Mouse (Mus musculus) MEL (cell line): Measurements from ENCODE around the gene Tex22. TPM values are rescaled to one million over a fixed set of nuclear protein-coding genes. Genes with fewer than 3 reads are reported as not detected.

Experiments
- DNase-seq: peaks from one replicate; pipeline ENCODE4 v3.0.0; 2011; ENCODE audit warnings: low read depth, low spot score
- H3K27ac ChIP-seq: 2 replicates; pipeline ENCODE4 v1.5.1; 2012; ENCODE audit warnings: low read depth, mild to moderate bottlenecking, control low read depth, low read length, moderate library complexity; ENCODE audit not compliant: control insufficient read depth
- H3K27me3 ChIP-seq, 2 experiments: fragments of 150-350 bp in 1 of 2; sonication (generic) in 1 of 2; 2 replicates each; pipeline ENCODE4 v1.6.1; 2012; ENCODE audit warnings: low read length in 2 of 2, mild to moderate bottlenecking in 2 of 2, improper control_type of control experiment in 1 of 2, moderate library complexity in 1 of 2; ENCODE audit not compliant: insufficient read depth in 2 of 2, control insufficient read depth in 1 of 2
- H3K36me3 ChIP-seq, 2 experiments: 2 replicates each; pipeline ENCODE4 v1.6.1; 2012 to 2014; ENCODE audit warnings: low read length in 2 of 2, improper control_type of control experiment in 1 of 2, inconsistent platforms in 1 of 2, mild to moderate bottlenecking in 1 of 2; ENCODE audit not compliant: insufficient read depth in 2 of 2, control insufficient read depth in 1 of 2
- H3K4me1 ChIP-seq, 2 experiments: fragments of 150-350 bp in 1 of 2; sonication (generic) in 1 of 2; 2 replicates each; pipeline ENCODE4 v1.6.1; 2012; ENCODE audit warnings: low read length in 2 of 2, improper control_type of control experiment in 1 of 2, mild to moderate bottlenecking in 1 of 2; ENCODE audit not compliant: insufficient read depth in 2 of 2, control insufficient read depth in 1 of 2
- H3K4me3 ChIP-seq, 2 experiments: fragments of 150-350 bp in 1 of 2; sonication (generic) in 1 of 2; 2 replicates each; pipeline ENCODE4 v1.5.1; 2012; ENCODE audit warnings: low read depth in 2 of 2, low read length in 2 of 2, mild to moderate bottlenecking in 2 of 2, moderate library complexity in 2 of 2, control low read depth in 1 of 2, improper control_type of control experiment in 1 of 2; ENCODE audit not compliant: control insufficient read depth in 1 of 2, insufficient read depth in 1 of 2
- H3K79me2 ChIP-seq: 2 replicates; pipeline ENCODE4 v1.6.1; 2012; ENCODE audit warnings: mild to moderate bottlenecking, low read length, moderate library complexity; ENCODE audit not compliant: control insufficient read depth, poor library complexity, insufficient read depth
- H3K9ac ChIP-seq: 2 replicates; pipeline ENCODE4 v1.6.1; 2012; ENCODE audit warnings: low read depth, mild to moderate bottlenecking, control low read depth, low read length, moderate library complexity; ENCODE audit not compliant: control insufficient read depth, poor library complexity, severe bottlenecking
- H3K9me3 ChIP-seq: fragments of 150-350 bp; sonication (generic); replicated peaks from 2 replicates; pipeline ENCODE4 v1.6.1; 2012; ENCODE audit warnings: mild to moderate bottlenecking, low read length, improper control_type of control experiment, moderate library complexity; ENCODE audit not compliant: insufficient read depth
- BHLHE40 ChIP-seq: IDR thresholded peaks from 2 replicates; pipeline ENCODE4 v1.6.1; 2012; ENCODE audit warnings: low read depth, mild to moderate bottlenecking, inconsistent platforms, low read length, improper control_type of control experiment, borderline replicate concordance
- CTCF ChIP-seq, 3 experiments: IDR thresholded peaks in 2 of 3; conservative IDR thresholded peaks in 1 of 3; 2 replicates each; pipeline ENCODE4 v1.5.1; 2011 to 2012; ENCODE audit warnings: low read length in 3 of 3, low read depth in 2 of 3, mild to moderate bottlenecking in 2 of 3, improper control_type of control experiment in 1 of 3, inconsistent platforms in 1 of 3, mixed read lengths in 1 of 3, moderate library complexity in 1 of 3; ENCODE audit not compliant: control insufficient read depth in 1 of 3, insufficient read depth in 1 of 3, poor library complexity in 1 of 3, severe bottlenecking in 1 of 3
- EP300 ChIP-seq, 2 experiments: IDR thresholded peaks; 2 replicates each; pipeline ENCODE4 v1.6.1; 2011; ENCODE audit warnings: improper control_type of control experiment in 2 of 2, low read length in 2 of 2, low read depth in 1 of 2, mild to moderate bottlenecking in 1 of 2
- GABPA ChIP-seq: IDR thresholded peaks from 2 replicates; pipeline ENCODE4 v1.6.1; 2012; ENCODE audit warnings: low read depth, mild to moderate bottlenecking, inconsistent platforms, low read length, improper control_type of control experiment, moderate library complexity
- HCFC1 ChIP-seq: IDR thresholded peaks from 2 replicates; pipeline ENCODE4 v1.6.1; 2012; ENCODE audit warnings: low read depth, mild to moderate bottlenecking, inconsistent platforms, low read length, improper control_type of control experiment, moderate library complexity
- JUND ChIP-seq: IDR thresholded peaks from 2 replicates; pipeline ENCODE4 v1.6.1; 2011; ENCODE audit warnings: low read depth, mild to moderate bottlenecking, improper control_type of control experiment, low read length
- MAX ChIP-seq: IDR thresholded peaks from 2 replicates; pipeline ENCODE4 v1.6.1; 2011; ENCODE audit warnings: low read length, improper control_type of control experiment
- NELFE ChIP-seq: IDR thresholded peaks from 2 replicates; pipeline ENCODE4 v1.6.1; 2011; ENCODE audit warnings: low read depth, low read length, improper control_type of control experiment
- POLR2A ChIP-seq, 2 experiments: IDR thresholded peaks; 2 replicates each; pipeline ENCODE4 v1.6.1; 2011 to 2012; ENCODE audit warnings: low read length in 2 of 2, mild to moderate bottlenecking in 2 of 2, control low read depth in 1 of 2, improper control_type of control experiment in 1 of 2, low read depth in 1 of 2, moderate library complexity in 1 of 2; ENCODE audit not compliant: control insufficient read depth in 1 of 2, insufficient read depth in 1 of 2, poor library complexity in 1 of 2
- POLR2AphosphoS2 ChIP-seq: IDR thresholded peaks from 2 replicates; pipeline ENCODE4 v1.6.1; 2011; ENCODE audit warnings: low read length, improper control_type of control experiment
- RAD21 ChIP-seq: IDR thresholded peaks from 2 replicates; pipeline ENCODE4 v1.6.1; 2011; ENCODE audit warnings: mild to moderate bottlenecking, low read depth, low read length, improper control_type of control experiment
- SMC3 ChIP-seq: IDR thresholded peaks from 2 replicates; pipeline ENCODE4 v1.6.1; 2011; ENCODE audit warnings: low read depth, low read length, improper control_type of control experiment
- TAL1 ChIP-seq: IDR thresholded peaks from 2 replicates; pipeline ENCODE4 v1.6.1; 2012; ENCODE audit warnings: mild to moderate bottlenecking, inconsistent platforms, low read length, moderate library complexity, mixed read lengths
- TBP ChIP-seq: IDR thresholded peaks from 2 replicates; pipeline ENCODE4 v1.8.0; 2011; ENCODE audit warnings: low read depth, low read length, improper control_type of control experiment
- USF2 ChIP-seq, 2 experiments: IDR thresholded peaks; 2 replicates each; pipeline ENCODE4 v1.6.1; 2011 to 2012; ENCODE audit warnings: improper control_type of control experiment in 2 of 2, low read length in 2 of 2, borderline replicate concordance in 1 of 2, inconsistent platforms in 1 of 2, low read depth in 1 of 2, mild to moderate bottlenecking in 1 of 2; ENCODE audit not compliant: insufficient read depth in 1 of 2
- ZKSCAN1 ChIP-seq: IDR thresholded peaks from 2 replicates; pipeline ENCODE4 v1.6.1; 2012; ENCODE audit warnings: low read depth, mild to moderate bottlenecking, inconsistent platforms, low read length, improper control_type of control experiment, moderate library complexity
- ZMIZ1 ChIP-seq: IDR thresholded peaks from 2 replicates; pipeline ENCODE4 v1.6.1; 2012; ENCODE audit warnings: low read depth, mild to moderate bottlenecking, inconsistent platforms, low read length, improper control_type of control experiment, moderate library complexity
- ZNF384 ChIP-seq: IDR thresholded peaks from 2 replicates; pipeline ENCODE4 v1.6.1; 2012; ENCODE audit warnings: low read depth, mild to moderate bottlenecking, inconsistent platforms, low read length, improper control_type of control experiment
- polyA plus RNA-seq, 2 experiments: library from polyadenylated mRNA; stranded (reverse) in 1 of 2; unstranded in 1 of 2; fragments of >175 nt in 1 of 2; fragments of >200 nt in 1 of 2; gene quantifications; 2 replicates each; pipeline versions ENCODE4 v1.2.1 to v1.2.4; 2012; ENCODE audit warnings: low replicate concordance in 2 of 2, low read depth in 1 of 2; ENCODE audit not compliant: insufficient read length in 2 of 2, insufficient read depth in 1 of 2, missing spikeins in 1 of 2
- total RNA-seq: library from RNA; depleted of rRNA; stranded (reverse); fragments of 300-350 nt; gene quantifications from 2 replicates; pipeline ENCODE4 v1.2.3, GENCODE M21; 2012

Tex22 gene
- total and polyA plus RNA-seq, 3 experiments = 0.43 to 0.65 TPM; not detected in 1

DNA sequence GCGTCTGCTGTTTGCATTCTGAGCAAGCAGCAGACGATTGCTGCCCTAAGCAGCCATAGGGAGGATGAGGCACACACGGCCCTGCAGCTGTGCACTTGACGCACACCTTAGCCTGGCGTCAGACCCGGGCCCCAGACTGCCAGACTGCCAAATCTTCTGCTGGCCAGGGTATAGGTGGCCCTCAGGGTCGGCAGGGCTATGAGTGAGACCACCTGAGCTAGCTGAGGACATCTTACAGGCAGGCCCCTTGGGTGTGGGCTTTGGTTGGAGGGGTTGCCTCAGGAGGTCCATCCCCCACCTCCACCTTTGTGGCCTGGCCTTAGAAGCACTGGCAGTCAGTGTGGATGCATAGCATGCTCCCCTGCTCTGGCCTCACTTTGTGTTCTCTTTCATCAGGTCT, 61.1 kb downstream of the Tex22 start:
- no peak overlapping the region for H3K9ac ChIP-seq
- no peak for TF ChIP-seq CTCF (IDR thresholded peaks at IDR 0.05 in 2 of 3, conservative IDR thresholded peaks at IDR 0.05 in 1 of 3; ENCODE audit: control insufficient read depth in 1 of 3, insufficient read depth in 1 of 3, low read depth in 2 of 3, low read length in 3 of 3, poor library complexity in 1 of 3, severe bottlenecking in 1 of 3)
- no peak for TF ChIP-seq SMC3
- TF ChIP-seq GABPA = no peak
- TF ChIP-seq NELFE = no peak
- no peak for TF ChIP-seq MAX
- no peak for TF ChIP-seq RAD21
- no peak for TF ChIP-seq ZMIZ1
- no peak for TF ChIP-seq EP300 (IDR thresholded peaks at IDR 0.05; ENCODE audit: low read depth in 1 of 2, low read length in 2 of 2)
- no peak for TF ChIP-seq TBP
- no peak for TF ChIP-seq POLR2AphosphoS2
- no peak for TF ChIP-seq ZNF384
- TF ChIP-seq BHLHE40 = no peak
- no peak for TF ChIP-seq HCFC1
- TF ChIP-seq, all 39 proteins: peak for 0
- no peak overlapping the region for H3K27ac ChIP-seq
- no peaks in the 10 kb centered on the region for H3K27me3 ChIP-seq
- H3K79me2 ChIP-seq = no peaks in the 10 kb centered on the region
- H3K36me3 ChIP-seq = peaks cover 7 to 27% of the 10 kb centered on the region in 2 experiments
- H3K9me3 ChIP-seq = no peaks in the 10 kb centered on the region
- no peak overlapping the region for H3K4me3 ChIP-seq
- H3K4me1 ChIP-seq = peaks cover 0 to 9% of the 10 kb centered on the region in 2 experiments; a peak in 2 of 4 replicates
- DNase-seq = no peak

DNA sequence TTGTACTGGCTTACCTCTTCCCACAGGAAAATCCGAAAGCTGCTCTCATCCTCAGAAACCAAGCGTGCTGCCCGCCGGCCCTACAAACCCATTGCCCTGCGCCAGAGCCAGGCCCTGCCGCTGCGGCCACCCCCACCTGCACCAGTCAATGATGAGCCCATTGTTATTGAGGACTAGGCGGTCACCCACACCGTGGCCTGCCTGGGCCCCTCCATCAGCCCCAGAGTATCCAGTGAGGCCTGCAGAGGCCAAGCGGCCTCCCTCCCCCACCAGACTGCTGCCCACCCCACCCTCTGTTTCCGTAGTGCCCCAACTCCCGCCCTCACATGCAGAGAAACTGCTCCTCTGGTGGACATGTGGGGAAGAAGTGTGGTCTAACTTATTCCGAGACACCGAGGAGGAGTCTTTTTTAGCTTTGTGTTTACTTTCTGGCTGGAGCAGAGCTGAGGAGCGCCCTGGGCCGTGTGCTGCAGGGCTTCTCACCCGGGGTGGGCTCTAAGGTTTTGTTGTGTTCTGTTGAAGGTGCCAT, 62.3 kb downstream of the Tex22 start:
- Histone ChIP-seq H3K9me3 (no peaks in the 10 kb centered on the region), H3K27ac (no peak overlapping the region), H3K27me3 (no peaks in the 10 kb centered on the region), H3K4me1 (peaks cover 0 to 17% of the 10 kb centered on the region in 2 experiments; a peak in 3 of 4 replicates), H3K36me3 (peaks cover 12 to 22% of the 10 kb centered on the region in 2 experiments), H3K79me2 (peaks cover 1% of the 10 kb centered on the region; the same call in 1 of the 2 replicates), H3K4me3 (no peak overlapping the region), H3K9ac (no peak overlapping the region)
- no peak for DNase-seq
- TF ChIP-seq ZNF384 (no peak), CTCF (IDR thresholded peaks at IDR 0.05 in 2 of 3, conservative IDR thresholded peaks at IDR 0.05 in 1 of 3; ENCODE audit: control insufficient read depth in 1 of 3, insufficient read depth in 1 of 3, low read depth in 2 of 3, low read length in 3 of 3, poor library complexity in 1 of 3, severe bottlenecking in 1 of 3) (no peak), POLR2A (IDR thresholded peaks at IDR 0.05; ENCODE audit: control insufficient read depth in 1 of 2, insufficient read depth in 1 of 2, low read depth in 1 of 2, low read length in 2 of 2, poor library complexity in 1 of 2) (no peak; a peak in 1 of 4 replicates), USF2 (IDR thresholded peaks at IDR 0.05; ENCODE audit: borderline replicate concordance in 1 of 2, insufficient read depth in 1 of 2, low read depth in 1 of 2, low read length in 2 of 2) (no peak), TBP (no peak), NELFE (no peak), EP300 (IDR thresholded peaks at IDR 0.05; ENCODE audit: low read depth in 1 of 2, low read length in 2 of 2) (no peak), JUND (no peak), TAL1 (no peak), ZKSCAN1 (no peak)
